Mouse (Mus musculus): ENCODE measurements around the gene Stard8. TPM values are rescaled to one million over a fixed set of nuclear protein-coding genes. Genes with fewer than 3 reads are reported as not detected.

Stard8 gene
- total and polyA plus RNA-seq, 3 experiments = 34.2 to 149 (median 56.4) TPM

- peak overlapping the region; percentile 57; the same call in 1 of the 2 replicates for H3K4me3 ChIP-seq (ENCODE audit: low read depth, low read length)
- no peaks in the 10 kb centered on the region for H3K27me3 ChIP-seq (ENCODE audit: insufficient read depth, low read length)
- peaks cover 67% of the 10 kb centered on the region for H3K36me3 ChIP-seq (replicated peaks)
- no peaks in the 10 kb centered on the region for H3K9me3 ChIP-seq (replicated peaks)
- peaks cover 84% of the 10 kb centered on the region for H3K4me1 ChIP-seq (ENCODE audit: insufficient read depth, low read depth, low read length)
- DNase-seq (ENCODE audit: low spot score) (peak; percentile 38), ATAC-seq (ENCODE audit: extremely low read depth, insufficient number of reproducible peaks, low FRiP score, poor library complexity, severe bottlenecking) (peak; percentile 50)
- TF ChIP-seq GATA2 (IDR thresholded peaks at IDR 0.05; ENCODE audit: borderline replicate concordance, low read depth, low read length) (no peak), POLR2AphosphoS5 (IDR thresholded peaks at IDR 0.05; ENCODE audit: insufficient replicate concordance, low read depth, low read length) (no peak), CTCF (IDR thresholded peaks at IDR 0.05; ENCODE audit: low read depth, low read length) (no peak), GATA1 (IDR thresholded peaks at IDR 0.05; ENCODE audit: borderline replicate concordance, low read length) (no peak), TAL1 (conservative IDR thresholded peaks at IDR 0.05; ENCODE audit: low read depth, low read length) (no peak)
These were observed 46.2 kb downstream of the Stard8 start for GRCm38 (mm10) chrX:99049247-99049646.

GRCm38 (mm10) chrX:99050736-99051481 lies 47.9 kb downstream of the Stard8 start:
- no peak for TF ChIP-seq GATA1 (IDR thresholded peaks at IDR 0.05; ENCODE audit: borderline replicate concordance, low read length)
- TF ChIP-seq POLR2AphosphoS5 (IDR thresholded peaks at IDR 0.05; ENCODE audit: insufficient replicate concordance, low read depth, low read length) = no peak
- TF ChIP-seq CTCF (IDR thresholded peaks at IDR 0.05; ENCODE audit: low read depth, low read length) = no peak
- TF ChIP-seq TAL1 (conservative IDR thresholded peaks at IDR 0.05; ENCODE audit: low read depth, low read length) = no peak
- H3K36me3 ChIP-seq (replicated peaks) = peaks cover 73% of the 10 kb centered on the region
- ATAC-seq (ENCODE audit: extremely low read depth, insufficient number of reproducible peaks, low FRiP score, poor library complexity, severe bottlenecking) = no peak
- H3K4me3 ChIP-seq (ENCODE audit: low read depth, low read length) = peak overlapping the region; percentile 40; the same call in 1 of the 2 replicates
- no peaks in the 10 kb centered on the region for H3K27me3 ChIP-seq (ENCODE audit: insufficient read depth, low read length)
- H3K9me3 ChIP-seq (replicated peaks) = no peaks in the 10 kb centered on the region
- peaks cover 90% of the 10 kb centered on the region for H3K4me1 ChIP-seq (ENCODE audit: insufficient read depth, low read depth, low read length)
- no peak for DNase-seq (ENCODE audit: low spot score)

GRCm38 (mm10) chrX:99052255-99052654 lies 49.2 kb downstream of the Stard8 start:
- H3K4me3 ChIP-seq (ENCODE audit: low read depth, low read length) = no peak overlapping the region; the same call in 1 of the 2 replicates
- peaks cover 76% of the 10 kb centered on the region for H3K36me3 ChIP-seq (replicated peaks)
- TF ChIP-seq GATA2 (IDR thresholded peaks at IDR 0.05; ENCODE audit: borderline replicate concordance, low read depth, low read length) = no peak
- TF ChIP-seq TAL1 (conservative IDR thresholded peaks at IDR 0.05; ENCODE audit: low read depth, low read length) = no peak
- TF ChIP-seq POLR2AphosphoS5 (IDR thresholded peaks at IDR 0.05; ENCODE audit: insufficient replicate concordance, low read depth, low read length) = no peak
- no peak for TF ChIP-seq CTCF (IDR thresholded peaks at IDR 0.05; ENCODE audit: low read depth, low read length)
- TF ChIP-seq GATA1 (IDR thresholded peaks at IDR 0.05; ENCODE audit: borderline replicate concordance, low read length) = no peak
- DNase-seq (ENCODE audit: low spot score) (no peak), ATAC-seq (ENCODE audit: extremely low read depth, insufficient number of reproducible peaks, low FRiP score, poor library complexity, severe bottlenecking) (no peak)
- peaks cover 89% of the 10 kb centered on the region for H3K4me1 ChIP-seq (ENCODE audit: insufficient read depth, low read depth, low read length)
- no peaks in the 10 kb centered on the region for H3K9me3 ChIP-seq (replicated peaks)
- H3K27me3 ChIP-seq (ENCODE audit: insufficient read depth, low read length) = no peaks in the 10 kb centered on the region

- Histone ChIP-seq H3K36me3 (replicated peaks) (peaks cover 74% of the 10 kb centered on the region), H3K27me3 (ENCODE audit: insufficient read depth, low read length) (no peaks in the 10 kb centered on the region), H3K4me1 (ENCODE audit: insufficient read depth, low read depth, low read length) (peaks cover 81% of the 10 kb centered on the region), H3K4me3 (ENCODE audit: low read depth, low read length) (no peak overlapping the region), H3K9me3 (replicated peaks) (no peaks in the 10 kb centered on the region)
- no peak for TF ChIP-seq POLR2AphosphoS5 (IDR thresholded peaks at IDR 0.05; ENCODE audit: insufficient replicate concordance, low read depth, low read length)
- no peak for TF ChIP-seq TAL1 (conservative IDR thresholded peaks at IDR 0.05; ENCODE audit: low read depth, low read length)
- TF ChIP-seq GATA1 (IDR thresholded peaks at IDR 0.05; ENCODE audit: borderline replicate concordance, low read length) = no peak
- TF ChIP-seq GATA2 (IDR thresholded peaks at IDR 0.05; ENCODE audit: borderline replicate concordance, low read depth, low read length) = no peak
- TF ChIP-seq CTCF (IDR thresholded peaks at IDR 0.05; ENCODE audit: low read depth, low read length) = no peak
- no peak for ATAC-seq (ENCODE audit: extremely low read depth, insufficient number of reproducible peaks, low FRiP score, poor library complexity, severe bottlenecking)
- DNase-seq (ENCODE audit: low spot score) = no peak
These were observed 51.5 kb downstream of the Stard8 start for GRCm38 (mm10) chrX:99054512-99054911.

- H3K4me3 ChIP-seq (ENCODE audit: low read depth, low read length) = no peak overlapping the region
- ATAC-seq (ENCODE audit: extremely low read depth, insufficient number of reproducible peaks, low FRiP score, poor library complexity, severe bottlenecking) = no peak
- DNase-seq (ENCODE audit: low spot score) = no peak
- H3K9me3 ChIP-seq (replicated peaks) = no peaks in the 10 kb centered on the region
- TF ChIP-seq TAL1 (conservative IDR thresholded peaks at IDR 0.05; ENCODE audit: low read depth, low read length) (no peak), POLR2AphosphoS5 (IDR thresholded peaks at IDR 0.05; ENCODE audit: insufficient replicate concordance, low read depth, low read length) (no peak), GATA2 (IDR thresholded peaks at IDR 0.05; ENCODE audit: borderline replicate concordance, low read depth, low read length) (no peak), CTCF (IDR thresholded peaks at IDR 0.05; ENCODE audit: low read depth, low read length) (no peak), GATA1 (IDR thresholded peaks at IDR 0.05; ENCODE audit: borderline replicate concordance, low read length) (no peak)
- peaks cover 84% of the 10 kb centered on the region for H3K36me3 ChIP-seq (replicated peaks)
- H3K27me3 ChIP-seq (ENCODE audit: insufficient read depth, low read length) = no peaks in the 10 kb centered on the region
- peaks cover 63% of the 10 kb centered on the region for H3K4me1 ChIP-seq (ENCODE audit: insufficient read depth, low read depth, low read length)
These were observed 54.9 kb downstream of the Stard8 start for GRCm38 (mm10) chrX:99057772-99058440.

GRCm38 (mm10) chrX:99059119-99059518 lies 56.1 kb downstream of the Stard8 start:
- DNase-seq (ENCODE audit: low spot score) (no peak), ATAC-seq (ENCODE audit: extremely low read depth, insufficient number of reproducible peaks, low FRiP score, poor library complexity, severe bottlenecking) (no peak)
- H3K36me3 ChIP-seq (replicated peaks) = peaks cover 84% of the 10 kb centered on the region
- TF ChIP-seq TAL1 (conservative IDR thresholded peaks at IDR 0.05; ENCODE audit: low read depth, low read length) (no peak), CTCF (IDR thresholded peaks at IDR 0.05; ENCODE audit: low read depth, low read length) (no peak), GATA1 (IDR thresholded peaks at IDR 0.05; ENCODE audit: borderline replicate concordance, low read length) (no peak), POLR2AphosphoS5 (IDR thresholded peaks at IDR 0.05; ENCODE audit: insufficient replicate concordance, low read depth, low read length) (no peak), GATA2 (IDR thresholded peaks at IDR 0.05; ENCODE audit: borderline replicate concordance, low read depth, low read length) (no peak)
- H3K4me1 ChIP-seq (ENCODE audit: insufficient read depth, low read depth, low read length) = peaks cover 50% of the 10 kb centered on the region
- H3K9me3 ChIP-seq (replicated peaks) = no peaks in the 10 kb centered on the region
- H3K27me3 ChIP-seq (ENCODE audit: insufficient read depth, low read length) = no peaks in the 10 kb centered on the region
- no peak overlapping the region for H3K4me3 ChIP-seq (ENCODE audit: low read depth, low read length)

All from G1E (cell line).